ENCODE assay signal across 8 mouse cellular contexts in genomic region chr19:53313684-53314443, GRCm38 (mm10). TPM values are rescaled to one million over a fixed set of nuclear protein-coding genes. Genes with fewer than 3 reads are reported as not detected.
DNase-seq lines count a peak whose midpoint lies in the region; ATAC-seq lines count a peak whose summit lies in the region.

No protein-coding gene starts in this region.

- peak; percentile 61 for ATAC-seq in megakaryocyte progenitor cell, adult 5-6 weeks (replicated peaks; ENCODE audit: poor library complexity)

- peak; percentile 99 for DNase-seq in adipocyte (ENCODE audit: low spot score)
- peak; percentile 100 for DNase-seq in embryo, embryonic 10 days (ENCODE audit: low spot score)
- DNase-seq in gastrocnemius, postnatal 10 days: peak; percentile 99
- peak; percentile 98 for DNase-seq in induced T-regulatory cell, adult 2 months (ENCODE audit: low read depth)
- DNase-seq in left cerebral cortex, adult 9 months (ENCODE audit: low spot score in 2 of 2): peak; percentile 98 to 100
- DNase-seq in right cerebral cortex, postnatal 14 days: peak; percentile 99
- peak; percentile 100 for DNase-seq in urinary bladder, postnatal 36 days (ENCODE audit: low spot score in 2 of 2)

RNA-seq across cellular contexts. Expression of gene Mxi1, which starts 3.5 kb away (rescaled TPM):
- 10 to 100 TPM; 27.7 to 31.0 TPM for total RNA-seq in gastrocnemius, postnatal 10 days (2021)
- 26.5 and 33.7 TPM in 2 replicates for total RNA-seq in megakaryocyte progenitor cell, adult 5-6 weeks (2015)
- 58.6 and 59.3 TPM in 2 replicates for total RNA-seq in megakaryocyte progenitor cell, adult 5-6 weeks (2017)

RNA-seq across cellular contexts. Expression of gene Gm10197, which starts 57.7 kb away (rescaled TPM):
- not detected for total RNA-seq in gastrocnemius, postnatal 10 days (2021)
- total RNA-seq in megakaryocyte progenitor cell, adult 5-6 weeks (2015): not detected in 2 replicates
- not detected in 2 replicates for total RNA-seq in megakaryocyte progenitor cell, adult 5-6 weeks (2017)

Comparison
In these comparisons a context has a peak if more than half of its experiments do, and no peak if none do; other contexts are left out.
1. Peak in every context shown above with its lines: DNase-seq and ATAC-seq.